Mouse (Mus musculus) embryonic facial prominence, embryonic 15.5 days (tissue): ENCODE measurements around the gene 4930402F06Rik. TPM values are rescaled to one million over a fixed set of nuclear protein-coding genes. Genes with fewer than 3 reads are reported as not detected.

Experiments
- ATAC-seq: fragments of 200-750 bp; cut with Nextera tagmentation; 2 replicates; pipeline ENCODE4 v1.8.0; 2017; ENCODE audit warnings: low read depth, moderate TSS enrichment; ENCODE audit not compliant: insufficient number of reproducible peaks, low FRiP score, low TSS enrichment
- H3K27ac ChIP-seq: fragments of 300-500 bp; sonication (generic); replicated peaks from 2 replicates; pipeline ENCODE4 v1.5.1; 2015; ENCODE audit warnings: mild to moderate bottlenecking, inconsistent platforms
- H3K27me3 ChIP-seq: fragments of 300-500 bp; sonication (generic); 2 replicates; pipeline ENCODE4 v1.6.1; 2015; ENCODE audit warnings: inconsistent platforms
- H3K36me3 ChIP-seq: fragments of 300-500 bp; sonication (generic); 2 replicates; pipeline ENCODE4 v1.6.1; 2015; ENCODE audit warnings: mild to moderate bottlenecking, inconsistent platforms
- H3K4me1 ChIP-seq: fragments of 300-500 bp; sonication (generic); 2 replicates; pipeline ENCODE4 v1.6.1; 2015; ENCODE audit warnings: inconsistent platforms
- H3K4me2 ChIP-seq: fragments of 300-500 bp; sonication (generic); replicated peaks from 2 replicates; pipeline ENCODE4 v1.6.1; 2015; ENCODE audit warnings: mild to moderate bottlenecking, inconsistent platforms
- H3K4me3 ChIP-seq: fragments of 300-500 bp; sonication (generic); replicated peaks from 2 replicates; pipeline ENCODE4 v1.5.1; 2015; ENCODE audit warnings: mild to moderate bottlenecking, inconsistent platforms
- H3K9ac ChIP-seq: fragments of 300-500 bp; sonication (generic); 2 replicates; pipeline ENCODE4 v1.6.1; 2015; ENCODE audit warnings: inconsistent platforms
- H3K9me3 ChIP-seq: fragments of 300-500 bp; sonication (generic); replicated peaks from 2 replicates; pipeline ENCODE4 v1.6.1; 2016; ENCODE audit warnings: inconsistent platforms
- WGBS: fragments of 180-500 bp; shearing (Covaris S2); methylation state at CpG from one replicate; pipeline ENCODE4 v1.1.7; 2015; 5-methylcytosine and 5-hydroxymethylcytosine counted together
- polyA plus RNA-seq: library from polyadenylated mRNA; unstranded; fragments of >200 nt; fragmentation: Nextera tagmentation; extraction: Ambion mirVana; gene quantifications from 2 replicates; pipeline ENCODE4 v1.2.1, GENCODE M21; 2015

Gene 4930402F06Rik
- polyA plus RNA-seq, 1 experiment from 2014 or later: not detected

GRCm38 (mm10) chr2:35416473-35416872 lies 19.5 kb upstream of the 4930402F06Rik start:
- no peak overlapping the region for H3K27ac ChIP-seq
- no peaks in the 10 kb centered on the region for H3K9me3 ChIP-seq
- H3K36me3 ChIP-seq: peaks cover 32% of the 10 kb centered on the region
- 80% methylated on average over 6 of the region's 6 CpGs for WGBS
- H3K4me3 ChIP-seq: no peak overlapping the region
- H3K27me3 ChIP-seq: no peaks in the 10 kb centered on the region
- no peak for ATAC-seq
- H3K4me2 ChIP-seq: no peak overlapping the region
- no peaks in the 10 kb centered on the region for H3K4me1 ChIP-seq
- no peak overlapping the region for H3K9ac ChIP-seq

GRCm38 (mm10) chr2:35412810-35413209 lies 15.8 kb upstream of the 4930402F06Rik start:
- no peaks in the 10 kb centered on the region for H3K4me1 ChIP-seq
- H3K36me3 ChIP-seq: peaks cover 23% of the 10 kb centered on the region; the same call in 1 of the 2 replicates
- H3K27ac ChIP-seq: no peak overlapping the region
- no peak overlapping the region for H3K4me3 ChIP-seq
- no peak overlapping the region for H3K4me2 ChIP-seq
- no peaks in the 10 kb centered on the region for H3K9me3 ChIP-seq
- no peak overlapping the region for H3K9ac ChIP-seq
- 90% methylated on average over 3 of the region's 3 CpGs for WGBS
- no peaks in the 10 kb centered on the region for H3K27me3 ChIP-seq
- no peak for ATAC-seq

GRCm38 (mm10) chr2:35412246-35412645 lies 15.3 kb upstream of the 4930402F06Rik start:
- H3K4me2 ChIP-seq: no peak overlapping the region
- H3K9me3 ChIP-seq: no peaks in the 10 kb centered on the region
- no peaks in the 10 kb centered on the region for H3K27me3 ChIP-seq
- WGBS: 78% methylated on average over 2 of the region's 2 CpGs
- no peak overlapping the region for H3K27ac ChIP-seq
- peaks cover 24% of the 10 kb centered on the region; the same call in 1 of the 2 replicates for H3K36me3 ChIP-seq
- H3K4me1 ChIP-seq: no peaks in the 10 kb centered on the region
- ATAC-seq: no peak
- no peak overlapping the region for H3K9ac ChIP-seq
- H3K4me3 ChIP-seq: no peak overlapping the region

- H3K4me3 ChIP-seq: no peak overlapping the region
- peaks cover 30% of the 10 kb centered on the region; the same call in 1 of the 2 replicates for H3K36me3 ChIP-seq
- no peak overlapping the region for H3K9ac ChIP-seq
- no peaks in the 10 kb centered on the region for H3K27me3 ChIP-seq
- H3K4me2 ChIP-seq: no peak overlapping the region
- ATAC-seq: no peak
- no peaks in the 10 kb centered on the region for H3K4me1 ChIP-seq
- 70% methylated on average over 10 of the region's 10 CpGs for WGBS
- H3K9me3 ChIP-seq: no peaks in the 10 kb centered on the region
- H3K27ac ChIP-seq: no peak overlapping the region
Observed at GRCm38 (mm10) chr2:35411640-35412190, 14.7 kb upstream of the 4930402F06Rik start.

GRCm38 (mm10) chr2:35409466-35409865 lies 12.5 kb upstream of the 4930402F06Rik start:
- Histone ChIP-seq H3K27me3 (no peaks in the 10 kb centered on the region), H3K27ac (no peak overlapping the region), H3K4me1 (no peaks in the 10 kb centered on the region), H3K36me3 (peaks cover 37% of the 10 kb centered on the region; the same call in 1 of the 2 replicates), H3K4me2 (no peak overlapping the region), H3K4me3 (no peak overlapping the region), H3K9ac (no peak overlapping the region), H3K9me3 (no peaks in the 10 kb centered on the region)
- 91% methylated on average over 6 of the region's 6 CpGs for WGBS
- no peak for ATAC-seq

- H3K27ac ChIP-seq: no peak overlapping the region
- H3K4me2 ChIP-seq: no peak overlapping the region
- no peaks in the 10 kb centered on the region for H3K4me1 ChIP-seq
- no peaks in the 10 kb centered on the region for H3K9me3 ChIP-seq
- H3K27me3 ChIP-seq: no peaks in the 10 kb centered on the region
- no peak overlapping the region for H3K9ac ChIP-seq
- 73% methylated on average over 5 of the region's 5 CpGs for WGBS
- H3K36me3 ChIP-seq: peaks cover 40% of the 10 kb centered on the region; the same call in 1 of the 2 replicates
- no peak for ATAC-seq
- no peak overlapping the region for H3K4me3 ChIP-seq
Observed at GRCm38 (mm10) chr2:35408409-35409110, 11.6 kb upstream of the 4930402F06Rik start.

GRCm38 (mm10) chr2:35407878-35408277 lies 10.9 kb upstream of the 4930402F06Rik start:
- H3K4me1 ChIP-seq: no peaks in the 10 kb centered on the region
- no peaks in the 10 kb centered on the region for H3K27me3 ChIP-seq
- ATAC-seq: no peak
- H3K27ac ChIP-seq: no peak overlapping the region
- no peaks in the 10 kb centered on the region for H3K9me3 ChIP-seq
- no peak overlapping the region for H3K4me2 ChIP-seq
- peaks cover 40% of the 10 kb centered on the region; the same call in 1 of the 2 replicates for H3K36me3 ChIP-seq
- no peak overlapping the region for H3K4me3 ChIP-seq
- no peak overlapping the region for H3K9ac ChIP-seq
- 82% methylated on average over 7 of the region's 7 CpGs for WGBS

- peaks cover 39% of the 10 kb centered on the region for H3K36me3 ChIP-seq
- H3K27ac ChIP-seq: no peak overlapping the region
- H3K4me2 ChIP-seq: no peak overlapping the region
- no peaks in the 10 kb centered on the region for H3K27me3 ChIP-seq
- WGBS: 77% methylated on average over 6 of the region's 6 CpGs
- no peaks in the 10 kb centered on the region for H3K9me3 ChIP-seq
- no peaks in the 10 kb centered on the region for H3K4me1 ChIP-seq
- H3K4me3 ChIP-seq: no peak overlapping the region
- H3K9ac ChIP-seq: no peak overlapping the region
- no peak for ATAC-seq
Observed at GRCm38 (mm10) chr2:35407266-35407665, 10.3 kb upstream of the 4930402F06Rik start.

GRCm38 (mm10) chr2:35406611-35407010 lies 9.6 kb upstream of the 4930402F06Rik start:
- 60% methylated on average over 1 of the region's 1 CpGs for WGBS
- H3K4me1 ChIP-seq: no peaks in the 10 kb centered on the region
- H3K9ac ChIP-seq: no peak overlapping the region
- no peak for ATAC-seq
- H3K9me3 ChIP-seq: no peaks in the 10 kb centered on the region
- H3K27ac ChIP-seq: no peak overlapping the region
- no peak overlapping the region for H3K4me3 ChIP-seq
- no peaks in the 10 kb centered on the region for H3K27me3 ChIP-seq
- H3K36me3 ChIP-seq: peaks cover 44% of the 10 kb centered on the region
- no peak overlapping the region for H3K4me2 ChIP-seq

GRCm38 (mm10) chr2:35402391-35402790 lies 5.4 kb upstream of the 4930402F06Rik start:
- Histone ChIP-seq H3K4me1 (peaks cover 10% of the 10 kb centered on the region; the same call in 1 of the 2 replicates), H3K4me2 (no peak overlapping the region), H3K27ac (no peak overlapping the region), H3K36me3 (peaks cover 36% of the 10 kb centered on the region), H3K9ac (no peak overlapping the region), H3K9me3 (no peaks in the 10 kb centered on the region), H3K27me3 (no peaks in the 10 kb centered on the region), H3K4me3 (no peak overlapping the region)
- 90% methylated on average over 16 of the region's 16 CpGs for WGBS
- ATAC-seq: no peak

- no peaks in the 10 kb centered on the region for H3K9me3 ChIP-seq
- H3K27ac ChIP-seq: no peak overlapping the region
- no peak overlapping the region for H3K4me3 ChIP-seq
- no peak for ATAC-seq
- WGBS: 85% methylated on average over 7 of the region's 7 CpGs
- no peaks in the 10 kb centered on the region for H3K27me3 ChIP-seq
- H3K9ac ChIP-seq: no peak overlapping the region
- no peak overlapping the region for H3K4me2 ChIP-seq
- H3K36me3 ChIP-seq: peaks cover 21% of the 10 kb centered on the region
- H3K4me1 ChIP-seq: peaks cover 16% of the 10 kb centered on the region
Observed at GRCm38 (mm10) chr2:35400739-35401138, 3.8 kb upstream of the 4930402F06Rik start.
